Mouse (Mus musculus) brain, adult 2 months (tissue): Measurements from ENCODE around the gene Arl2bp.

Source experiments
- DNase-seq: peaks from one replicate; pipeline ENCODE4 v3.0.0; 2011; ENCODE audit warnings: low read depth, low spot score

Arl2bp gene

DNA sequence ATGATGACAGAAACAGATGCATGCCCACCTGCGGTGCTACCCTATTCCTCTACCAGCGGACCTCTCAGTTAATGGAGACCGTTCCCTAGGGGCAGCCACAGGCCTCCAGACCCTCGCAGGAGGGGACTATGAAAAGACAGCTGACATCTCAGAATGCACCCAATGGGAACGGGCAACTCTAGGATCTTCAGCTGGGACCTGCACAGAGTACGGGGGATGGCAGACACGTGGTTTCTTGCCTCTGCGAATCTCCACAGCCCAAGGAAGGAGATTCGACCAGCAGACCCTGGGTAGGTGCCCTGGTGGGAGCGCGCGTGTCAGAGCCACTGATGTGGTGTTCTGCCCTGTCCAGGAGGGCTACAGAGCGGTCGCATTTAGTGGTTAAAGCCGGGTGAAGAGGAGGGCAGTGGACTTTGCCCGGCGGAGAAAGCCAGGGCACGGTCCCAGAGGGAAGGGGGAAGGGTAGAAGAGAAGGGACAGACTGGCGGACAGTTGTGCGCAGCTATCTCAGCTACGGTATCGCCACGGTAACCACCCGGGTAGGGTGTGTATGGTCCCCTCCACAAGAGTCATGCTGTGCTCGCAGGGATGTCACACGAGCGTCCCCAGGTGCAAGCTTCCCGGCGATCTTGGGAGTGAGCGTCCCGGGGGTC, 29.1 kb downstream of the Arl2bp start:
- DNase-seq, result no peak

DNA sequence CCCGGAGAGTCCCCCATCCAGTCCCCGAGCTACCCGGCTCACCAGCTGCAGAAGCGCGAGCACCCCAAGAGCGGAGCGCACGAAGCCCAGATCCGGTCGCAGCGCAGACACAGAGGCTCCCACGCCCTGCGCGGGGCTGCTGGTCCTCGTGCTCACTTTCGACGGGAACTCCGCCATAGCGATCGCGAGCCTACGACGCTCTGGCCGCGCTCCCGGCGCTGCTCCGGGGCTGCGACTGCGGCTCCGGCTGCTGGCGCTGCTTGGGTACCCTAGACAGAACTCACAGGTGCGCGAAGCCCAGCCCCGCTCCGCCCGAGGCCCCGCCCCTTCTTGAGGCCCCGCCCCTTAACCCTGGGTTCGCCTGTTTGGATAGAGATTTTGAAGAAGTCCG, 29.6 kb downstream of the Arl2bp start, which contains the start of gene Pllp:
TSS of gene Pllp (minus strand) at position 285 of the 391 bp plus-strand sequence.
- peak; percentile 65 for DNase-seq

GRCm38 (mm10) chr8:94696566-94696965, 30.2 kb downstream of the Arl2bp start:
- no peak for DNase-seq

- DNase-seq, result no peak
These were observed 31.6 kb downstream of the Arl2bp start for GRCm38 (mm10) chr8:94697956-94698355.

DNA sequence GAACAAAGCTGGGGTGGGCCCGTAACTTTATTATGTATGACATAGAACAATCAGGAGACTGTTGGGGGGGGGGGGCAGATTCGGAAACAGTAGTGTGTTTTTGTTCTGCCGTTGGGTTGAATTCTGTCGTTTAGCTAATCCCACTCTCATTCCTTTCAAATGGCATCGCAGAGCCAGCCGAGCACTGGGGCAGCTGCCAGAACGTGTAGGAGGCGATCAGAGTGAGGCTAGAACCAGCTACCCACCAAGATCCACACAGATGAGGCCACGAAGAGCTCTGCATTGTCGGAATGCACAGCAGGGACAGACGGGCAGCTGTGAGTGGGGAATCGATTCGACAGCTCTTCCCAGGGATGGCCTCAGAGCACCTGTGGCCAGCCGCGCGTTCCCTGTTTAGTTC, 33.0 kb downstream of the Arl2bp start:
- DNase-seq, result peak; percentile 80

GRCm38 (mm10) chr8:94700421-94700935, 34.1 kb downstream of the Arl2bp start:
- DNase-seq, result no peak

DNA sequence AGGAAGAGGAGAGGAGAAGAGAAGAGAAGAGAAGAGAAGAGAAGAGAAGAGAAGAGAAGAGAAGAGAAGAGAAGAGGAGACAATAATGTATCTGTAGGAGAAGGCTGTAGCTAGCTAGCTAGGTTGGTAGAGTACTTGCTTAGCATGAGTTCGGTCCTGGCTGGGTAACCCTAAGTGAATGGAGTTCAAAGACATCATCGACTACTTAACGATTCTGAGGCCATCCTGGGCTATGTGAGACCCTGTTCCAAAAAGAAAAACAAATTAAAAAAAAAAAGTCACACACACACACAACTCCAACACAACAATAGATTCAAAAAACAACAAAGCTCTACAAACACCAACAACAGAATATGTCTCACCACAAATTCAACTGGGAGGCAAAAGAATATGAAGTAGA, 35.8 kb downstream of the Arl2bp start:
- DNase-seq, result no peak

GRCm38 (mm10) chr8:94702844-94703813, 36.7 kb downstream of the Arl2bp start:
- DNase-seq, result peak; percentile 91

DNA sequence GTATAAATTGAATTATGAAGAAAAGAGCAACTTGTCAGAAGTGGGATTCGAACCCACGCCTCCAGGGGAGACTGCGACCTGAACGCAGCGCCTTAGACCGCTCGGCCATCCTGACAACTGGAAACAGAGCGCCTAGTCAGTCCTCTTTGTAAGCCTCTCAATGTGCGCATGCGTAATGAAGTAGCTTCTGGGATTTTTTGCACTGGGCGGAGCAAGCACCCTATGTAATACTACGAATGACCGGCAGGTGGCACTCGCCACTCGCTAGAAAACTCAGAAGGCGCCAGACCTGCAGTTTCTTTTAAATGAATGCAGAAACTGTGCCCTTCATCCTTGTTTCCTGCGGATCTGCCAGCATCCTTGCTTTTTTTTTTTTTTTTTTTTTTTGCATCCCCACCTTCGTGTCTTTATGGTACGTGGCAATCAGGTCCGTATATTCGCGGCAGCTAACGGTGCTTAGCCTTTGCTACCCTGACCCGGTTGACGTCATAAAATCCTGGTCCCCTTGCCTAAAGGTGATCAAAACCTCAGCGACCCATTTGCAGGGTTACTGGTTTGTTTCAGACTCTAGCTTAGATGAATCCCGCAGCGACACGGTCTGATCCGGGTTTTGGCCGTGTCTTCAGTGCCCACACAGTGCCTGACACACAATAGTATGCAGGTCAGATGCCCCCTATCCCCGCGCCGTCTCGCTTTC, 37.7 kb downstream of the Arl2bp start:
- peak; percentile 99 for DNase-seq

GRCm38 (mm10) chr8:94704669-94704984, 38.2 kb downstream of the Arl2bp start:
- no peak for DNase-seq

DNA sequence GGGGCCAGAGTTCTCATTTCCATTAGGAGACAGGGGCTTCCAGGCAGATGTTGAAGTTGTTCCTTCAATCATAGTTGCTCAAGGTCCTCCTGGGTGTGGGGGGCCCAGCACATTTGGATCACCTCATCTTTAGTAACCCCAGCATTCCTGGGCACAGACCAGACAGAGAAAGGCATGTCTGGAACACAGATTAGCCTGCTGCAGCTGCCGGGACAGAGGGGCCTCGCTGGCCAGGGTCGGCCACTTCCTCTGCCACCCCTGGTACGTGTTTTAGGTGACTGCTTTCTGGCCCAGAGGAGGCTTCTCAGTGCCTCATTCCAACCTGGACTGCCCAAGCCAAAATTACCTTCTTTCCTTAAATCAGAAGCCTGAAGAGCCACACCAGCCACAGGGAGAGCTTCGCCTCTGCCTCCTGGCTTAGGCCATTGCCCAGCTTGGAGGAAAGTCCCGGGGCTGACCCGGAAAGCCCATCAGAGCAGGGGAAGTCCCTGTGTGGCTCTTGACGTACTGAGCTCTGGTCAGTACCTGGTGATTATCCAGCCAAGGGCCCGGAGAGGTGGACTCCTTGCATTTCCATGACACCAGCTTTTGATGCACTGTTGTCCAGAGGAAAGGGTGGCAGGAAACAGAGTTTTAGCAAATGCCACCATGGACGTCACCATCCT, 39.3 kb downstream of the Arl2bp start:
- no peak for DNase-seq

- DNase-seq, result no peak
These were observed 40.5 kb downstream of the Arl2bp start for GRCm38 (mm10) chr8:94706732-94707395.

DNA sequence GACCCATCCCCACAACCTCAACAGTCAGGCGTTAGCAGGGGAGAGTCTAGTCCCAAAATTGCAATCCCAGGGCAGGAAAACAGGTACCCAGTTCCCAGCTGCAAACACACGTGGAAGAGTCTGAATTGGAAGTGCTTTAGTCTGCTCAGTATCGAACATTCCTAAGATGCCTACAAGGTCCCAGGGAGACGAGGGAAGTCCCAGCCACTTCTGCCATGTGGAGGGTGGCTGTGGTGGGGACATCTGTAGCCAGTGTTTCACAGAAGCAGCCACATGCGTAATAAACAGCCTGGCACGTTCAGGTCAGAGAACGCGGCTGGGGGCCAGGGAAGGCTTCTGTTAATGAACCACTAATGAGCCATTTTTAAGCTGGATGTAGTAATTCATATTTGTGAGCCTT, 43.9 kb downstream of the Arl2bp start:
- DNase-seq, result no peak

DNA sequence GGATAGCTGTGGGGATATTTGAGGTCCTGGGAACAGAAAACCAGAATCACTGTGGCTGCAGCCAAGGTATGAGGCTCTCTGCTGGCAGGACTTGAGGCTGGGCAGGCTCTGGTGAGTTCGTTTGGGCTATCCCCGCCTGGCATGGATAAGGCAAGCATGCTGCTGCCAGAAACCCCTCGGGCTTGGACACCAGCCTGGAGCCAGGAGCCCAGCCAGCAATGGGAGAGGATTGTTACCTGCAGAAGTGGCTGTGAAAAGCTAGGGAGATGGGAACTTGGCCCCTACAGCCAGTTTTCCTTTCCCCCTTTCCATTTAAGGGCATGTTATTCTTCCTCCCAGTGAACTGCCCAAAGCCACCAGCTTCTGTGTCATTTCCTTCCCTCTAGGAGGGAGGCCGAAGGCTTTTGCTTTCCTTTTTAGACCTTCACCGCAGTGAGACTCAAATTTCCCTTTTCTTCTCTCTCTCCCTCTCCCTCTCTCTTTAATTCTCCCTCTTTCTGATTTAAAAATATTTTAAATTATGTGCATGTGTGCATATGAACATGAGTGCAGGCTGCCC, 44.8 kb downstream of the Arl2bp start:
- DNase-seq, result no peak

- DNase-seq, result no peak
These were observed 48.2 kb downstream of the Arl2bp start for GRCm38 (mm10) chr8:94714556-94714955.

- no peak for DNase-seq
These were observed 49.5 kb downstream of the Arl2bp start for GRCm38 (mm10) chr8:94715871-94716270.

- DNase-seq, result no peak
These were observed 50.4 kb downstream of the Arl2bp start for GRCm38 (mm10) chr8:94716841-94717240.
